8 mouse cellular contexts compared by ENCODE assay signal in the genomic region with DNA sequence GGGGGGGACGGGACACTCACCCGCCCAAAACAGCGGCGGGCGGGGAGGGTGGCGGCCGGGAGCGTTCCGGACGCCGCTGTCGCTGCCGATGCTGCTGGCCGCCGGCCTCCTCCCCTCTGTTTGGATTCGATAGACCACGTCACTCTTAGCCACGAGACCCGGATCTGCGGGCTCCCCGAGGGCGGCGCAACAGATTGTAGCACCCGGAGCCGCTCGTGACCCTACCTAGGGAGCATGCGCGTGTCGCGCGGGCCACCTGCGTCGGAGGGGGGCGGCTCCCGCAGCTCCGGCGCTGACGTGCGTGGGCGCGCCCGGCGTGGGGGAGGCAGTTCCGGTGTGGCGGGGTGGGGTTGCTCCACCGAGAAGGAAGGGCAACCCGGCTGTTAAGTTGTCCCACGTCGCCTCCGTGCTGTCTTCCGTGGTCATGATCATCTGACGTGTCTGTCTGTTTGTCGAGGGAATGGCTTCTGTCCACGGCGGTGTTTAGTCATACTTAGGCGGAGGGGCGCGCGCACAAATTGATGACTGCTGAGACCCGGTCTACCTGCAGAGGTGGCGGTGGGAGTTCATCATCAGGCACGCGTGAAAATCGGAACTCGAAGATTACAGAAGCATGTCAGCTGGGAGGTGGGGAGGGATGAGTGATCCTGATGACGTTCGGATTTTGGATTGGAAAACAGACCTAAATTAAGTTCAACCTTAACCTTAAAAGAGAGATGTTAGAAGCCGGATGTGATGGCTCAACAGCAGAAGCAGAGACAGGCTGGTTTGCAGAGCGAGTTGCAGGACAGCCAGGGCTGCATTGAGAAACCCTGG. TPM values are rescaled to one million over a fixed set of nuclear protein-coding genes. Genes with fewer than 3 reads are reported as not detected.
A peak's percentile ranks its signal among the peaks of the same experiment; 100 is the strongest.
DNase-seq lines count a peak whose midpoint lies in the region; ATAC-seq and TF ChIP-seq lines count a peak whose summit lies in the region.

A gene (minus strand): TSS at position 118 of the 816 bp plus-strand sequence.

- peak within 1 kb of the TSS; percentile 81 for H3K4me2 ChIP-seq in forebrain, embryonic 12.5 days
- peak within 1 kb of the TSS; percentile 93 for H3K4me2 ChIP-seq in heart, postnatal 0 days (ENCODE audit: low read depth, low read length)
- peak within 1 kb of the TSS; percentile 90 for H3K4me2 ChIP-seq in liver, embryonic 15.5 days
- peak within 1 kb of the TSS; percentile 84 for H3K4me2 ChIP-seq in neural tube, embryonic 11.5 days (ENCODE audit: low read depth)
- peak within 1 kb of the TSS; percentile 71 for H3K4me2 ChIP-seq in stomach, embryonic 16.5 days (ENCODE audit: low read depth, low read length)

- peak within 1 kb of the TSS; percentile 78 for H3K9ac ChIP-seq in ES-Bruce4 (ENCODE audit: low read depth, poor library complexity, severe bottlenecking)
- peak within 1 kb of the TSS; percentile 92 for H3K9ac ChIP-seq in forebrain, embryonic 12.5 days
- H3K9ac ChIP-seq in heart, postnatal 0 days (replicated peaks; ENCODE audit: low read depth, low read length) = peak within 1 kb of the TSS; percentile 91
- peak within 1 kb of the TSS; percentile 86 for H3K9ac ChIP-seq in liver, embryonic 15.5 days
- H3K9ac ChIP-seq in neural tube, embryonic 11.5 days (ENCODE audit: low read length) = peak within 1 kb of the TSS; percentile 97
- H3K9ac ChIP-seq in stomach, embryonic 16.5 days (ENCODE audit: low read length) = peak within 1 kb of the TSS; percentile 94

- H3K27ac ChIP-seq in ES-Bruce4 (ENCODE audit: insufficient read depth, low read length) = no peak within 1 kb of the TSS
- H3K27ac ChIP-seq in forebrain, embryonic 12.5 days = peak within 1 kb of the TSS; percentile 91
- peak within 1 kb of the TSS; percentile 98 for H3K27ac ChIP-seq in heart, postnatal 0 days (ENCODE audit: low read depth)
- H3K27ac ChIP-seq in liver, embryonic 15.5 days (replicated peaks) = peak within 1 kb of the TSS; percentile 93
- peak within 1 kb of the TSS; percentile 92 for H3K27ac ChIP-seq in neural tube, embryonic 11.5 days (ENCODE audit: low read depth, low read length)
- H3K27ac ChIP-seq in stomach, embryonic 16.5 days (ENCODE audit: low read length) = peak within 1 kb of the TSS; percentile 96

- H3K27me3 ChIP-seq in ES-Bruce4 (ENCODE audit: control insufficient read depth, insufficient read depth, low read length, poor library complexity, severe bottlenecking) = no peaks in the 10 kb centered on the region
- peaks cover 3% of the 10 kb centered on the region; the same call in 1 of the 2 replicates for H3K27me3 ChIP-seq in forebrain, embryonic 12.5 days
- H3K27me3 ChIP-seq in heart, postnatal 0 days (ENCODE audit: control insufficient read depth, insufficient read depth, low read length) = no peaks in the 10 kb centered on the region
- H3K27me3 ChIP-seq in liver, embryonic 15.5 days = peaks cover 17% of the 10 kb centered on the region
- no peaks in the 10 kb centered on the region for H3K27me3 ChIP-seq in neural tube, embryonic 11.5 days (ENCODE audit: control insufficient read depth, insufficient read depth, low read length)
- no peaks in the 10 kb centered on the region for H3K27me3 ChIP-seq in stomach, embryonic 16.5 days (ENCODE audit: control insufficient read depth, insufficient read depth, low read length)

- H3K4me3 ChIP-seq in ES-Bruce4 (ENCODE audit: low read depth, low read length) = peak within 1 kb of the TSS; percentile 72
- peak within 1 kb of the TSS; percentile 94 for H3K4me3 ChIP-seq in forebrain, embryonic 12.5 days (replicated peaks)
- H3K4me3 ChIP-seq in heart, postnatal 0 days (ENCODE audit: low read depth, low read length) = peak within 1 kb of the TSS; percentile 79
- peak within 1 kb of the TSS; percentile 89 for H3K4me3 ChIP-seq in liver, embryonic 15.5 days (replicated peaks)
- peak within 1 kb of the TSS; percentile 94 for H3K4me3 ChIP-seq in neural tube, embryonic 11.5 days (ENCODE audit: low read depth, low read length)
- peak within 1 kb of the TSS; percentile 76 for H3K4me3 ChIP-seq in stomach, embryonic 16.5 days (replicated peaks; ENCODE audit: low read length)

- no peak for TF ChIP-seq EP300 in ES-Bruce4 (IDR thresholded peaks at IDR 0.05; ENCODE audit: insufficient read depth, low read depth, low read length)
- TF ChIP-seq EP300 in heart, postnatal 0 days (IDR thresholded peaks at IDR 0.05; ENCODE audit: low read depth) = no peak

- peak; percentile 96 for ATAC-seq in forebrain, embryonic 12.5 days (ENCODE audit: low FRiP score)
- peak; percentile 98 for ATAC-seq in heart, postnatal 0 days (ENCODE audit: insufficient read depth, low read depth)
- peak; percentile 94 for ATAC-seq in liver, embryonic 15.5 days (ENCODE audit: insufficient read depth)
- peak; percentile 97 for ATAC-seq in neural tube, embryonic 11.5 days (ENCODE audit: insufficient read depth, low FRiP score, low TSS enrichment)
- ATAC-seq in stomach, embryonic 16.5 days (ENCODE audit: insufficient read depth, low FRiP score) = peak; percentile 98

- no peak for TF ChIP-seq POLR2A in ES-Bruce4 (IDR thresholded peaks at IDR 0.05; ENCODE audit: insufficient read depth, low read length)

- H3K36me3 ChIP-seq in ES-Bruce4 (ENCODE audit: control insufficient read depth, insufficient read depth, low read length, poor library complexity, severe bottlenecking) = no peaks in the 10 kb centered on the region
- H3K36me3 ChIP-seq in forebrain, embryonic 12.5 days (replicated peaks) = no peaks in the 10 kb centered on the region
- no peaks in the 10 kb centered on the region for H3K36me3 ChIP-seq in heart, postnatal 0 days (replicated peaks; ENCODE audit: control insufficient read depth, insufficient read depth, low read length)
- H3K36me3 ChIP-seq in liver, embryonic 15.5 days (replicated peaks) = no peaks in the 10 kb centered on the region
- H3K36me3 ChIP-seq in neural tube, embryonic 11.5 days (ENCODE audit: control insufficient read depth, insufficient read depth, low read length) = no peaks in the 10 kb centered on the region
- no peaks in the 10 kb centered on the region for H3K36me3 ChIP-seq in stomach, embryonic 16.5 days (ENCODE audit: control insufficient read depth, insufficient read depth, low read length)

- no peaks in the 10 kb centered on the region for H3K9me3 ChIP-seq in ES-Bruce4 (replicated peaks; ENCODE audit: control insufficient read depth, insufficient read depth, low read length, poor library complexity, severe bottlenecking)
- no peaks in the 10 kb centered on the region for H3K9me3 ChIP-seq in forebrain, embryonic 12.5 days
- no peaks in the 10 kb centered on the region for H3K9me3 ChIP-seq in heart, postnatal 0 days (replicated peaks; ENCODE audit: control insufficient read depth, low read length)
- no peaks in the 10 kb centered on the region for H3K9me3 ChIP-seq in liver, embryonic 15.5 days (replicated peaks)
- H3K9me3 ChIP-seq in neural tube, embryonic 11.5 days (ENCODE audit: control insufficient read depth, low read length) = no peaks in the 10 kb centered on the region
- H3K9me3 ChIP-seq in stomach, embryonic 16.5 days (replicated peaks; ENCODE audit: control insufficient read depth, low read length) = no peaks in the 10 kb centered on the region

- no peak for TF ChIP-seq CTCF in ES-Bruce4 (IDR thresholded peaks at IDR 0.05; ENCODE audit: low read depth, low read length)
- TF ChIP-seq CTCF in heart, postnatal 0 days (IDR thresholded peaks at IDR 0.05; ENCODE audit: low read depth) = no peak

- no peaks in the 10 kb centered on the region for H3K4me1 ChIP-seq in ES-Bruce4 (ENCODE audit: control insufficient read depth, insufficient read depth, low read length)
- peaks cover 11% of the 10 kb centered on the region for H3K4me1 ChIP-seq in forebrain, embryonic 12.5 days
- peaks cover 38% of the 10 kb centered on the region for H3K4me1 ChIP-seq in heart, postnatal 0 days (ENCODE audit: control insufficient read depth, insufficient read depth)
- peaks cover 23% of the 10 kb centered on the region for H3K4me1 ChIP-seq in liver, embryonic 15.5 days (replicated peaks)
- peaks cover 4% of the 10 kb centered on the region; the same call in 1 of the 2 replicates for H3K4me1 ChIP-seq in neural tube, embryonic 11.5 days (ENCODE audit: control insufficient read depth, insufficient read depth, low read length)
- H3K4me1 ChIP-seq in stomach, embryonic 16.5 days (ENCODE audit: control insufficient read depth, insufficient read depth, low read length) = peaks cover 14% of the 10 kb centered on the region

- DNase-seq in c-Kit-positive CD71-positive TER-119-positive erythroid progenitor cells, embryonic 14.5 days (ENCODE audit: low spot score) = peak; percentile 81
- peak; percentile 96 for DNase-seq in heart, postnatal 0 days (ENCODE audit: low spot score)
- DNase-seq in kidney, postnatal 36 days = peak; percentile 97 to 98
- DNase-seq in neural tube, embryonic 11.5 days (ENCODE audit: low spot score) = peak; percentile 88

- under 1% methylated on average over 69 of the region's 69 CpGs for WGBS in forebrain, embryonic 12.5 days
- WGBS in heart, postnatal 0 days = under 1% methylated on average over 61 of the region's 69 CpGs
- under 1% methylated on average over 69 of the region's 69 CpGs for WGBS in liver, embryonic 15.5 days (ENCODE audit: insufficient replicate concordance)
- WGBS in neural tube, embryonic 11.5 days = under 1% methylated on average over 67 of the region's 69 CpGs
- under 1% methylated on average over 69 of the region's 69 CpGs for WGBS in stomach, embryonic 16.5 days

RNA-seq across cellular contexts. Expression of the gene that starts here (rescaled TPM):
- polyA plus RNA-seq in ES-Bruce4 (2011; ENCODE audit: insufficient read depth, insufficient read length, low read depth, missing spikeins) = not detected in 2 replicates
- polyA plus RNA-seq in forebrain, embryonic 12.5 days (2016; fragmentation: Nextera tagmentation; extraction: Ambion mirVana) = not detected in 2 replicates
- not detected in 2 replicates for total RNA-seq in heart, postnatal 0 days (2014; rRNA removed; ENCODE audit: low replicate concordance)
- polyA plus RNA-seq in heart, postnatal 0 days (2015; fragmentation: Nextera tagmentation; extraction: Ambion mirVana) = not detected in 2 replicates
- not detected in 2 replicates for polyA plus RNA-seq in liver, embryonic 15.5 days (2015; fragmentation: Nextera tagmentation; extraction: Ambion mirVana)
- polyA plus RNA-seq in neural tube, embryonic 11.5 days (2014; fragmentation: Nextera tagmentation; extraction: Ambion mirVana) = not detected in 2 replicates
- not detected in 2 replicates for polyA plus RNA-seq in stomach, embryonic 16.5 days (2015; fragmentation: Nextera tagmentation; extraction: Ambion mirVana)

Comparison
In these comparisons a context has a peak if more than half of its experiments do, and no peak if none do; other contexts are left out.
1. Peak in ATAC-seq, H3K4me3 ChIP-seq, H3K27ac ChIP-seq, H3K9ac ChIP-seq and H3K4me2 ChIP-seq in forebrain, embryonic 12.5 days; RNA of the gene not detected or under 1 TPM.
2. Peak in DNase-seq, ATAC-seq, H3K4me3 ChIP-seq, H3K27ac ChIP-seq, H3K9ac ChIP-seq and H3K4me2 ChIP-seq in heart, postnatal 0 days; RNA of the gene not detected or under 1 TPM.
3. Peak in ATAC-seq, H3K4me3 ChIP-seq, H3K27ac ChIP-seq, H3K9ac ChIP-seq and H3K4me2 ChIP-seq in liver, embryonic 15.5 days; RNA of the gene not detected or under 1 TPM.
4. Peak in DNase-seq, ATAC-seq, H3K4me3 ChIP-seq, H3K27ac ChIP-seq, H3K9ac ChIP-seq and H3K4me2 ChIP-seq in neural tube, embryonic 11.5 days; RNA of the gene not detected or under 1 TPM.
5. Peak in ATAC-seq, H3K4me3 ChIP-seq, H3K27ac ChIP-seq, H3K9ac ChIP-seq and H3K4me2 ChIP-seq in stomach, embryonic 16.5 days; RNA of the gene not detected or under 1 TPM.